Mouse (Mus musculus) kidney, adult 2 months (tissue): Measurements from ENCODE around the gene Fut8. TPM values are rescaled to one million over a fixed set of nuclear protein-coding genes. Genes with fewer than 3 reads are reported as not detected.
A peak's percentile ranks its signal among the peaks of the same experiment; 100 is the strongest.

ENCODE experiments used
- DNase-seq: peaks from one replicate; pipeline ENCODE4 v3.0.0; 2021
- H3K27ac ChIP-seq: fragments of 200-500 bp; 2 replicates; pipeline ENCODE4 v1.5.1; 2012; ENCODE audit warnings: low read depth, low read length, control low read depth, inconsistent platforms; ENCODE audit not compliant: insufficient read depth
- H3K27me3 ChIP-seq: fragments of 200-500 bp; replicated peaks from 2 replicates; pipeline ENCODE4 v1.6.1; 2012; ENCODE audit warnings: mild to moderate bottlenecking, moderate library complexity, low read length, inconsistent platforms; ENCODE audit not compliant: control insufficient read depth, insufficient read depth
- H3K36me3 ChIP-seq: fragments of 200-500 bp; 2 replicates; pipeline ENCODE4 v1.6.1; 2012; ENCODE audit warnings: mild to moderate bottlenecking, moderate library complexity, low read length, inconsistent platforms; ENCODE audit not compliant: control insufficient read depth, insufficient read depth
- H3K4me1 ChIP-seq: fragments of 200-500 bp; 2 replicates; pipeline ENCODE4 v1.6.1; 2011; ENCODE audit warnings: low read length; ENCODE audit not compliant: control insufficient read depth, insufficient read depth
- H3K4me3 ChIP-seq: fragments of 200-500 bp; 2 replicates; pipeline ENCODE4 v1.5.1; 2011; ENCODE audit warnings: mild to moderate bottlenecking, low read depth, low read length, control low read depth; ENCODE audit not compliant: insufficient read depth
- CTCF ChIP-seq: fragments of 200-500 bp; conservative IDR thresholded peaks from 2 replicates; pipeline ENCODE4 v1.5.1; 2011; ENCODE audit warnings: low read depth, mild to moderate bottlenecking, control low read depth, low read length, moderate library complexity, mixed read lengths; ENCODE audit not compliant: insufficient read depth, insufficient read length
- POLR2A ChIP-seq: fragments of 200-500 bp; IDR thresholded peaks from one replicate; pipeline ENCODE4 v1.6.1; 2011; ENCODE audit warnings: low read depth, low read length, control low read depth
- WGBS: fragments of 180-500 bp; shearing (Covaris S2); methylation state at CpG from one replicate; pipeline ENCODE4 v1.1.7; 2018; 5-methylcytosine and 5-hydroxymethylcytosine counted together
- polyA plus RNA-seq: library from polyadenylated mRNA; depleted of rRNA; stranded (reverse); fragments of >200 nt; gene quantifications from 2 replicates; pipeline ENCODE4 v1.2.3, GENCODE M21; 2012

The Fut8 gene
- polyA plus RNA-seq, 1 experiment = 21.3 TPM

- no peak overlapping the region for H3K27ac ChIP-seq
- no peak overlapping the region for H3K4me3 ChIP-seq
- TF ChIP-seq POLR2A (no peak), CTCF (no peak)
- 86% methylated on average over 3 of the region's 3 CpGs for WGBS
- no peaks in the 10 kb centered on the region for H3K27me3 ChIP-seq
- DNase-seq = no peak
- no peaks in the 10 kb centered on the region; the same call in 1 of the 2 replicates for H3K4me1 ChIP-seq
- no peaks in the 10 kb centered on the region for H3K36me3 ChIP-seq
These were observed 68.9 kb downstream of the Fut8 start for GRCm38 (mm10) chr12:77306759-77307314.

DNA sequence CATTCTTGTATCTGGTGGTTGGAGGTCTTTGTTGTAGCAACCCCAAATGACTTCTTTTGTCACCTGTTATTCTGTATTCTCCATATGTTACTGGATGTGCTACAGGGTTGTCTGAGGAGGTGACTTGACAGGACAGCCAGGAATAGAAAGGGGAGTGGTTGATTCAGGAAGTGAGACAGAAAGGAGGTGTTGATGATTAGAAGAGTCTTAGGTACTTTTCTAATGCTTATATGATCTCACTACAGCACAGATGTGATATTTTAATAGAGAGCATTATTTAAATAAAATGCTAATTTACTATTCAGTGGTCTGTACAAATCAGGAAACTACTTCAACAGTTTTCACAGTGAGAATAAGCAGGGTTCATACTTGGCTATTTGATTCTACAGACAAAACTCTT lies 71.6 kb downstream of the Fut8 start:
- DNase-seq = no peak
- Histone ChIP-seq H3K4me3 (no peak overlapping the region), H3K4me1 (no peaks in the 10 kb centered on the region; the same call in 1 of the 2 replicates), H3K27ac (no peak overlapping the region), H3K27me3 (no peaks in the 10 kb centered on the region), H3K36me3 (no peaks in the 10 kb centered on the region)
- no peak for TF ChIP-seq POLR2A

DNA sequence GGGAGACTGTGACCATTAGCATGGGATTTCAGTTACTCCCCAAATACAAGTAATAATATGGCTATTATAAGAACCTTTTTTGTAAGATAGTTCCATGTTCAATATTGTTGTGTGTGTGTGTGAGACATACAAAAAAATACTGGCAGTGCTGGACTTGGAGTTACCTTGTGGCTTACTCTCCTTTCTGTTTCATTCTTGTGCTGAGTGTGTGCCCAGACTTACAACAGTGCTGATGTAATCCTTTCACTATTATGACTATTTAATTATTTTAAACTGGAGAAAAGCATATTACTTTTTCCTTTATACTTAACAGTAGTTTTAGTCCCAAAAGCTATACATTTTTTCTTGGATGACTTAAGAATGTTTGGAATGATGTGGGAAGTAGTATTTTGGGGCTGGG lies 75.6 kb downstream of the Fut8 start:
- Histone ChIP-seq H3K36me3 (no peaks in the 10 kb centered on the region), H3K4me3 (no peak overlapping the region), H3K4me1 (no peaks in the 10 kb centered on the region), H3K27me3 (no peaks in the 10 kb centered on the region), H3K27ac (no peak overlapping the region)
- no peak for DNase-seq
- TF ChIP-seq CTCF (no peak), POLR2A (no peak)

DNA sequence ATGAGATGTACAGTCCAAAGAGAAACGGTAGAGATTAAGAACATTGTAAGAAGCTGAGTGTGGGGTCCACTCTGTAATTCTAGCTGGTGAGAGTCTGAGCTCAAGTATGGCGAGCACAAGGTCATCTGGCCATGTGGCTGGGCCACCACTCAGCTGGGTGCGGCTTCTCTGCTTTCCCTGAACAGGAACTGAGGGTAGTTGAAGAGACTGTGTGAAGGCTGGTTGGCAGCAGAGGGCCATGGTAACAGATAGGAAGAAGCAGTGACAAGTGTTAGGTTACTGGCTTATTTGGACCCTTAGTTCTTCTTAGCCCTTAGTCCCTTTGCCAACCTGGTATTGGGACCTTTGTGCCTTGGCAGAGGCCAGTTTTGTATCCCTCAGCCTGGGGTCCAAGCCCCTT lies 86.2 kb downstream of the Fut8 start:
- WGBS = 71% methylated on average over 3 of the region's 3 CpGs
- H3K4me3 ChIP-seq = no peak overlapping the region

DNA sequence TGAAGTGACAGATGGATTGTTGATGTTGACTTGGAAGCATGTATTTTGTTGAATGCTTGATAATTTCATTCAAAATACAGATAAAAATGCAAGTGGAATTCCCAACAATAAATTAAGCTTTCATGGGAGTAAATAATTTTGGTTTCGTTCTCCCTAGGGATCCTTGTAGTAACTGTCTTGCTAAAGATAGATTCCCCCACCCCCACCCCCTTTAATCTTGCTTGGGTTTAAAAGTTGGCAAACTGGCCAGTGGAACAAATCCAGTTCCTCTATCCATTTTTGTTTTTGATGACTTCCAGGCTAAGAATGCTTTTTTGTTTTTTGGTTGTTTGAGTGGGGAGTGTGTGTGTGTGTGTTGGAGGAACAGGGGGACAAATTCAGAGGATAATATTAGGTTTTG lies 108.6 kb downstream of the Fut8 start:
- DNase-seq = peak; percentile 35
- no peaks in the 10 kb centered on the region for H3K4me1 ChIP-seq
- 62% methylated on average over 1 of the region's 1 CpGs for WGBS
- no peaks in the 10 kb centered on the region for H3K27me3 ChIP-seq
- H3K27ac ChIP-seq = no peak overlapping the region
- H3K36me3 ChIP-seq = no peaks in the 10 kb centered on the region
- no peak overlapping the region for H3K4me3 ChIP-seq
- TF ChIP-seq CTCF = no peak
- no peak for TF ChIP-seq POLR2A

More for the DNA sequence above, 86.2 kb downstream of the Fut8 start:
- H3K4me1 ChIP-seq = no peaks in the 10 kb centered on the region
- no peaks in the 10 kb centered on the region for H3K27me3 ChIP-seq
- TF ChIP-seq POLR2A (no peak), CTCF (no peak)
- no peak for DNase-seq
- H3K27ac ChIP-seq = no peak overlapping the region
- H3K36me3 ChIP-seq = no peaks in the 10 kb centered on the region

- no peak overlapping the region for H3K4me3 ChIP-seq
- H3K36me3 ChIP-seq = no peaks in the 10 kb centered on the region
- no peaks in the 10 kb centered on the region for H3K4me1 ChIP-seq
- no peaks in the 10 kb centered on the region for H3K27me3 ChIP-seq
- no peak overlapping the region for H3K27ac ChIP-seq
- peak; percentile 24 for DNase-seq
- no peak for TF ChIP-seq CTCF
- no peak for TF ChIP-seq POLR2A
These were observed 111.6 kb downstream of the Fut8 start for GRCm38 (mm10) chr12:77349543-77349942.

DNA sequence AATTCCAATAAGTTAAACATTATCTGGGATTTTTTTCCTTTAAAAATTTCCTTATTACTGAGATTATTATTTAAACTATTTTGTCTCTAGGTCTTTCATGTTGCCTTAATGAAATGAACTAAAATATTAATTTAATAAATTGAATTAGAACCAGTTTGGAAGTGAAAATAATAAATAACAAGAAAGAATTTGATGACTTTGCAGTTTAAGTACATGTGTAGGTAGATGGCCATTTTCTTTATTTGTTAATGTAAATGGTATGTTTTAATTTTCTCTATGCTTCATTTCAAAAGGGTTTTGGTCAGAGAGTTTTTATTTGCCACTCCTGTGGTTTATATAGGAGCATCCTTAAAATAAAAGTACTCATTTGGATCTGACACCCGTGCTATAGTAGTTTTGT lies 177.8 kb downstream of the Fut8 start:
- no peaks in the 10 kb centered on the region for H3K36me3 ChIP-seq
- H3K4me1 ChIP-seq = no peaks in the 10 kb centered on the region
- WGBS = 97% methylated on average over 1 of the region's 1 CpGs
- no peak overlapping the region for H3K27ac ChIP-seq
- H3K4me3 ChIP-seq = no peak overlapping the region
- DNase-seq = no peak
- TF ChIP-seq POLR2A (no peak), CTCF (no peak)
- no peaks in the 10 kb centered on the region for H3K27me3 ChIP-seq

DNA sequence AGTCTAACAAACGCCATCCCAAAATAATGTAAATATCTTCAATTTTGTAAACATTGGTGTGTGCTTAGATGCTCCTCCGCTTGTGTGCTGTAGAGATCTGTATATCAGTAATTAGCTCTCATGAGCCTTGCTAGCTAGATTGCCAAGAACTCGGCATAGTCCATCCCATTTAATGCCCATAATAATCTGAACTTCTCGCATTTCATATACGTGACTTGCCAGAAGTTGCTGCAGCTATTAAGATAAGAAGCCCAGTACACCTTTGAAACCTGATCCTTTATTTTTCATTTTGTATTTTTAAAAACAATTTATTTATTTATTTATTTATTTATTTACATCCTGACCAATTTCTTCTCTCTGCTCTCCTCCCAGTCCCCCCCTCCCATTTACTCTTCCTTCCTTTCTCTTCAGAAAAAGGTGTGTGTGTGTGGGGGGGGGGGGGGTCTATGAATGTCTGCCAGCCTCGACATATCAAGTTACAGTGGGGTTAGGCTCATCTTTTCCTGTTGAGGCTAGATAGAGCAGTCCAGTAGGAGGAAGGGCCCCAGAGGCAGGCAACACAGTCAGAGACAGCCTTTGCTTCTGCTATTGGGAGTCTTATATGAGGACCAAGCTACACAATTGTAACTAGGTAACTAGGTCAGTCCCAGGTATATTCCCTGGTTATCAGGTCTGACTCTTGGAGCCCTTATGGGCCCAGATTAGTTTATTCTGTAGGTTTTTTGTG lies 183.9 kb downstream of the Fut8 start:
- H3K27me3 ChIP-seq = no peaks in the 10 kb centered on the region
- H3K27ac ChIP-seq = no peak overlapping the region
- H3K36me3 ChIP-seq = no peaks in the 10 kb centered on the region
- H3K4me3 ChIP-seq = no peak overlapping the region
- no peaks in the 10 kb centered on the region for H3K4me1 ChIP-seq
- no peak for TF ChIP-seq POLR2A
- TF ChIP-seq CTCF = no peak
- DNase-seq = no peak
- 95% methylated on average over 6 of the region's 6 CpGs for whole genome bisulfite sequencing
